Mouse (Mus musculus): ENCODE measurements around the gene Dapk1.

The Dapk1 gene

DNA sequence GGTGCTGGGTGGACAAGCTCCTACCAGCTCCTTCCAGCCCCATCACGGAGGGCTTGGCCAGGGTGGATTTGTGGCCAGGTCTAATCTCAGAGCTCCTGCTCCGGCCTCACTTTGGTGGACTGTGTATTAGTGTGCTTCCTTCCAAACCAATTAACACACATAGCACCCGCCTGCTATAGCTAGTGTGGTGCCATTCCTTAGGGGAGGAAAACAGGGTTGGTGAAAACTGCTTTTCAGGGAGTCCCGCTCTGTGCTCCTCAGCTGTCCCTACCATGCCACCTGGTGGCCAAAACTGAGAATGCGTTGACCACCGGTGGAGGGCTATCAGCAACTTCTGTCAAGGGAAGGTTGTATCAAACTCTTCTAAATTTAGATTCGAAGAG, 142.3 kb downstream of the Dapk1 start:
- DNase-seq = peak; percentile 95 to 97

DNA sequence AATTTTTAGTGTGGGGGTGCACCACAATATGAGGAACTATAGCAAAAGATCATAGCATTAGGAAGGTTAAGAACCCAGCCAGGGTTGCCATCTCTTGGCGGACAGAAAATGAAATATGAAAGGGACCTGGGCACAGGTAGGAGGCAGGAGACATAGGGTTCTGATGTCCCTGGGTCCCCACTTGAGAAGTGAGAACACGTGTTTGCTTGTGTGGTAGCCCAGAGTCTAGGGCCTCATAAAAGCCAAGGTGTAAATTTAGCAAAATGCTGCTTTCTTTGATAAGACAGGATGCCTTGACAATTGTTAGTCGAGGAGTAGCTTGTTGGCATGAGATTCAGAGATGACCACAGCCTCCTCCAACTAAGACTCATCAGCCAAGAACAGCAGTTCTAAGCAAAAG, 143.0 kb downstream of the Dapk1 start:
- DNase-seq = no peak

- DNase-seq = no peak
Measured at GRCm38 (mm10) chr13:60745358-60745757, 143.6 kb downstream of the Dapk1 start.

DNA sequence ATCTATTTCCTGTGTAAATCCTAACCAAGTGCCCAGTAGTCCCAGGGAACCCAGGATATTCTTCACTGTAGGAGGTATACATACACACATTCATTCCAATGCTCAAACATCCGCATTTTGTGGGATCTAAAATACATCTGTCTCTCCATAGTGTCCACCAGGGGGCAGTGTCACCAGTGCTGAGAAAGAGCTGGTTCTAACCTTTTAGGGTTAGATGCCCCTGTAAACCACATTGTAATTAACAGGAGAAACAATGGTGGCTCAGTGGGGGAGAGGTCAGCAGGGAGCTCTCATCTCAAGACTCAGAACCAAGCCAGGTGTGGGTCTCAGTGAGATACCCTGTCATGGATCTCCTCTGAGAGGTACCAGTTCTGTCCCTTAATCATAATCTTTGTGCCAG, 144.5 kb downstream of the Dapk1 start:
- peak; percentile 56 to 58 for DNase-seq

- DNase-seq = no peak
Measured at GRCm38 (mm10) chr13:60747201-60747600, 145.5 kb downstream of the Dapk1 start.

GRCm38 (mm10) chr13:60748556-60748955, 146.8 kb downstream of the Dapk1 start:
- no peak for DNase-seq

GRCm38 (mm10) chr13:60750930-60751329, 149.2 kb downstream of the Dapk1 start:
- no peak for DNase-seq

DNA sequence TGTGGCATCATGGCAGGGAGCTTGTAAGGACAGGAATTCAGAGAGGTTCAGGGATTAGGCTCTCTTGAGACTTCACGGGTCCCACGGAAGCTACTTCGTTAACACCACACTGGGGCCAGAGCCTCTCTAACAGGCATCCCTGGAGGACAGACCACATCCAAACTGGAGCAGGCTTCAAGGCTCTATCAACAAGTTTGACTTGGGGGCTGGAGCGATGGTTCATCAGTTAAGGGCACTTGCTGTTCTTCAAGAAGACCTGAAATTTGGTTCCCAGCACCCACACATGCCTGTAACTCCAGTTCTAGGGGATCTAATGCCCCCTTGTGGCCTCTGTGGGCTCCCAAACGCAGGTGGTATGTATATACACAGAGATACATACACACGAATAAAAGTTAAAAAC, 151.5 kb downstream of the Dapk1 start:
- DNase-seq = no peak

GRCm38 (mm10) chr13:60755251-60755650, 153.5 kb downstream of the Dapk1 start:
- no peak for DNase-seq

DNA sequence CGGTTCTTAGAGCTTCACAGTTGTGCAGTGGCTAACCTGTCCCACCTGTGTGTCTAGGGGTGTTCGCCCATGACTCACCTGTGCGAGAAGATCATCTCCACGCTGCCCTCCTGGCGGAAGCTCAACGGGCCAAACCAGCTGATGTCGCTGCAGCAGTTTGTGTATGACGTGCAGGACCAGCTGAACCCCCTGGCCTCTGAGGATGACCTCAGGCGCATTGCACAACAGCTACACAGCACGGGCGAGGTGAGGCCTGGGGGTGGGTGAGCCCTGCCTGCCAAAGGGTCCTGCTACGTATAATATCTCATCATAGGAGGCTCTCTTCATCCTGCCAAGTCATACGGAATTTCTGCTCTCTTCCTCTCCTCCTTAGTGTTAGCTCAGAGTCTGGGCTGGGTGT, 155.5 kb downstream of the Dapk1 start:
- DNase-seq = no peak

GRCm38 (mm10) chr13:60759136-60759535, 157.4 kb downstream of the Dapk1 start:
- peak; percentile 64 to 65 for DNase-seq

DNA sequence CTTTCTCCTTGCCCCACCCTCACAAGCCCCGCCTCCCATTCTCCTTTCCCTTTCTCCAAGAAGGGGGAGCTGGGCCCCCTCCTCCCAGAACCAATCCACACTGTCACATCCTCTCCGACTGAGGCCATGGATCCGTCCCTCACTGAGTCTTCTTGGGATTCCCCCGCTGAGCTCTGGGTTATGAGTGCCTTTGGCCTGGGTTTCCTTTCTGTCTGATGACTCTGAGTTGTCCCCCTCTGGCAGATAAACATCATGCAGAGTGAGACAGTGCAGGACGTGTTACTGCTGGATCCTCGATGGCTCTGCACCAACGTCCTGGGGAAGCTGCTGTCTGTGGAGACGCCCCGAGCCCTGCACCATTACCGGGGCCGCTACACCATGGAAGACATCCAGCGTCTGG, 158.6 kb downstream of the Dapk1 start:
- DNase-seq = no peak

GRCm38 (mm10) chr13:60761161-60761560, 159.4 kb downstream of the Dapk1 start:
- no peak for DNase-seq

GRCm38 (mm10) chr13:60780534-60780933, 178.8 kb downstream of the Dapk1 start:
- no peak for DNase-seq

DNA sequence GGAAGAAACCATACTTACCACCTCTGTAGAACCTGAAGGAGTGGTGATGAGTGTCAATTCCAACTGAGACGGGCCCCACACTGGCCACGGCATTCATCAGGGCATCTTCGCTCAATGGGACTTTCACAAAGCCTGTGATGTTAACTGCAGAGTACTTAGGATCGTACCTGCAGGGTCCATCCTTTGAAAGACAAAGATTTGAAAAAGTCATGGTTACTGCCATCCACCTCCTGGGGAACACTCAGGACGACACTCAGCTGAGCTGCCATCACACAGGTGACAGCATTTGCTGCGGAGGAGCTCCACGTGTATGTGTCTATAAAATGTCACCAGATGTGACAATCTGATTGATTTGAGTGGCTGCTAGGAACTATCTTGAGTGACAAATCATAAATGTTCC, 181.6 kb downstream of the Dapk1 start:
- no peak for DNase-seq

DNA sequence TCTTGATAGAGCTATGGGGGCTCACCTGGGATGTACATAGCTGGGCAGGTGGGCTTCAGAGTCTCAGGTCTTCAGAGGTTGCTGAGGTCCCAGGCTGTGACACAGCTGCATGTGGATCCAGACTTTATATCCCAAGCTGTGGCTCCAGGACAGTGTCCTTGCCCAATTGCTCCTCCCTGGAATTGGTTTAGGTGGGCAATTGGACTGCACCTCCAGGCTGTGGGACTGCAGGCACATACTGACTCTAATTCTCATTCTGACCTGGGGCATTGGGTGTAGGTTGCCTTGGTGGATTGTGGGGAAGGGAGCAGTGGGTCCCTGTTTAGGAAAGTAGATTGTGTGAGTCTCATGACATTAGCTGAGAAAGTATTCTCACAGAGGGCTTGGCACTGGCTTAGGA, 184.5 kb downstream of the Dapk1 start, which contains the start of gene BC051665:
TSS of gene BC051665 (minus strand) at position 101 of the 400 bp plus-strand sequence.
- no peak for DNase-seq

DNA sequence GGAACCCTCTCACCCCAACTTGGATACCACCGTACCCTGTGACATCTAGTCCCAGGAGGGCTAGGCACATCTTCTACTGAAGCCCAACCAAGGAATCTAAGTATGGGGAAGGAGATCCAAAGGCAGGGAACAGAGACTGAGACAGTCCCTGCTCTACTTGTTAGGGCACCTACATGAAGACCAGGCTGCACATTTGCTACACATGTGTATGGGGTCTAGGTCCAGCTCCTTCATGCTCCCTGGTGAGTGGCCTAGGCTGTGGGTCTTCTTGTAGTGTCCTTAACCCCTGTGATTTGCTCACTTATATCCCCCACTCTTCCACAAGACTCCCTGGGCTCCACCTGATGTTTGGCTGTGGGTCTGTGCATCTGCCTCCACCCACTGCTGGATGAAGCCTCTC, 187.7 kb downstream of the Dapk1 start:
- DNase-seq = no peak

- DNase-seq = no peak
Measured at GRCm38 (mm10) chr13:60802749-60803148, 201.0 kb downstream of the Dapk1 start, which contains the start of gene Ctsll3. Gene Ctsll3, minus strand, starts transcription at chr13:60802849.

DNA sequence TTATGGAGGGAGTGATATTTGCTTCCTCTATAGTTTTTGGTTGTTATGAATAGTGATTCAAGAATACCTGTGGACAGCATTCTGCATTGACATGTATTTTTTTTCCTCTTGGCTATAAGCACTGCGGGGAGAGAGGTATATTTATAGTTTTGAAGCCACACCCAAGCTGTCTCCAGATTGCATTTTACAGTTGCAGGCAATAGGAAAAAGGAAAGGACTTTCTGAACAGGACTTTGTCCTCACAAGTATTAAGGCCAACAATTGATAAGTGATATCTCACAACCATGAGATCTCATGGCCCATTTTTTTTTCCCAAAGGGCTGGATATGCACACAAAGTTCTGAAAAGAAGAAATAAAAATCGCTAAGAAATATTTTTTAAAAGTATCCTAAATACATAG, 207.9 kb downstream of the Dapk1 start:
- no peak for DNase-seq

DNA sequence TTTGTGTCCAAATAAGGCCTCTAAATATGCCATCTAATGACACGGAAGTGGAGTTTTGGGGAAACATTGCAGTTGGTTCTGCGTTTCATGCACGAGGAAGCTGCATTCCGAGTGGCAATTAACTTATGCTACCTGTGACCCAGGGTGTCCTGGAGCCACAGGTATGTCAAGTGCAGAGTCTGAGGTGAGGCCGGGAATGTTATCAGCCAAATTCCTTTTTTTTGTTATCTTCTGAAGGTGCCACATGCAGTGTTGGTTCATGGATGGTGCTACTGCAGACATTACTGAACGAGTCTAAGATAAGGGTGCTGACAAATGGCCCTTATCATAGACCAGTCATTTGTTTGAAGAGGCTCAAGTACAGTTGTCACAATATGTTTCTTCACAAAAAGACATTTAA, 211.0 kb downstream of the Dapk1 start:
- DNase-seq = no peak
